Comparison of ENCODE assay signal across 22 mouse cellular contexts in the genomic region with DNA sequence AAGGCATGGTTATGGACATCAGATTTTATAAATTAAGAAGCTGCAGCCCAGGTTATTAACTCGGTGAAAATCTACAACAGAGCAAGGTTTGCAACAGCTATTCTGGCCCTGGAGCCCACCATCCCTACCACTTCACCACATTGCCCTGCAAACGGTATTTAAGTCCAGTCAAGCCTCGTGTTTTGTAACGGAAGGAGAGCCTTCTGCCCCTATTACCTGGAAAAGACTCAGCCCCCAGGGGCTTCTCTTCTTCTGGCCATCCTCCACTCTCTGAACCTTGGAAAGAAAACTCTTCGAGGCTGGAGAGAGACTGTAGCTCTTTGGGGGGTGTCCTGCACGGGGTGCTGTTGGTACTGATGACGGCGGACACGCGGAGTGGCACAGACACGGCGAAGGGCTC. TPM values are rescaled to one million over a fixed set of nuclear protein-coding genes. Genes with fewer than 3 reads are reported as not detected.
DNase-seq lines count a peak whose midpoint lies in the region; ATAC-seq and TF ChIP-seq lines count a peak whose summit lies in the region.
"Had no signal": no experiment of that assay in that cellular context is flagged by ENCODE, and none has a peak within 500 bp of the region (broad histone marks: within the 10 kb centered on the region; RNA-seq: fewer than 3 reads in every experiment).

No protein-coding gene starts in this region.

- H3K4me3 ChIP-seq in kidney, embryonic 14.5 days (ENCODE audit: low read length), result no peak overlapping the region
- no peak overlapping the region for H3K4me3 ChIP-seq in kidney, embryonic 15.5 days (replicated peaks)
- peak overlapping the region; percentile 24; the same call in 1 of the 2 replicates for H3K4me3 ChIP-seq in testis, adult 2 months (ENCODE audit: control insufficient read depth, low read depth, low read length)
- peak overlapping the region; percentile 22; the same call in 1 of the 2 replicates for H3K4me3 ChIP-seq in ES-Bruce4 (ENCODE audit: low read depth, low read length)
- H3K4me3 ChIP-seq in embryonic facial prominence, embryonic 10.5 days, result no peak overlapping the region
- no peak overlapping the region for H3K4me3 ChIP-seq in layer of hippocampus, adult 2 months
- H3K4me3 ChIP-seq: embryonic facial prominence, embryonic 12.5 days had no signal

- no peak for TF ChIP-seq CTCF in testis, adult 2 months (IDR thresholded peaks at IDR 0.05; ENCODE audit: control insufficient read depth, insufficient read depth, insufficient replicate concordance, low read depth, low read length)
- no peak for TF ChIP-seq CTCF in ES-Bruce4 (IDR thresholded peaks at IDR 0.05; ENCODE audit: low read depth, low read length)
- TF ChIP-seq CTCF in layer of hippocampus, adult 2 months (conservative IDR thresholded peaks at IDR 0.05), result no peak

- no peak overlapping the region for H3K4me2 ChIP-seq in kidney, embryonic 14.5 days (replicated peaks; ENCODE audit: low read depth, low read length)
- no peak overlapping the region for H3K4me2 ChIP-seq in kidney, embryonic 15.5 days
- H3K4me2 ChIP-seq: embryonic facial prominence, embryonic 12.5 days had no signal

- no peak for DNase-seq in testis, postnatal 10 days (ENCODE audit: low spot score)
- no peak for DNase-seq in embryonic facial prominence, embryonic 10.5 days (ENCODE audit: low spot score)
- no peak for DNase-seq in right cerebral cortex, postnatal 4 days
- DNase-seq in layer of hippocampus, adult 2 months (ENCODE audit: low spot score in 2 of 2), result no peak
- DNase-seq: adrenal gland, adult 8-10 months; adrenal gland, postnatal 14 days; adrenal gland, postnatal 36 days; cerebellum, adult 11-12 months; cerebellum, adult 2 months; cerebellum, adult 9-10 months; cerebellum, postnatal 10 days; cerebellum, postnatal 25 days had no signal

- no peak for TF ChIP-seq EP300 in ES-Bruce4 (IDR thresholded peaks at IDR 0.05; ENCODE audit: insufficient read depth, low read depth, low read length)

- no peaks in the 10 kb centered on the region for H3K4me1 ChIP-seq in kidney, embryonic 14.5 days (ENCODE audit: control insufficient read depth, insufficient read depth, low read length)
- H3K4me1 ChIP-seq in kidney, embryonic 15.5 days, result no peaks in the 10 kb centered on the region
- no peaks in the 10 kb centered on the region; the same call in 1 of the 2 replicates for H3K4me1 ChIP-seq in testis, adult 2 months (ENCODE audit: control insufficient read depth, insufficient read depth, low read length)
- peaks cover 3% of the 10 kb centered on the region for H3K4me1 ChIP-seq in ES-Bruce4 (ENCODE audit: control insufficient read depth, insufficient read depth, low read length)
- H3K4me1 ChIP-seq in embryonic facial prominence, embryonic 10.5 days, result peaks cover 10% of the 10 kb centered on the region; the same call in 1 of the 2 replicates

- no peaks in the 10 kb centered on the region for H3K27me3 ChIP-seq in kidney, embryonic 14.5 days (ENCODE audit: control insufficient read depth, insufficient read depth, low read length)
- no peaks in the 10 kb centered on the region for H3K27me3 ChIP-seq in kidney, embryonic 15.5 days
- no peaks in the 10 kb centered on the region for H3K27me3 ChIP-seq in testis, adult 2 months (ENCODE audit: control insufficient read depth, insufficient read depth, low read length)
- no peaks in the 10 kb centered on the region for H3K27me3 ChIP-seq in ES-Bruce4 (ENCODE audit: control insufficient read depth, insufficient read depth, low read length, poor library complexity, severe bottlenecking)
- no peaks in the 10 kb centered on the region for H3K27me3 ChIP-seq in embryonic facial prominence, embryonic 10.5 days (replicated peaks; ENCODE audit: low read depth, poor library complexity, severe bottlenecking)
- H3K27me3 ChIP-seq: embryonic facial prominence, embryonic 12.5 days; Patski had no signal

- ATAC-seq in kidney, embryonic 14.5 days (ENCODE audit: low FRiP score, low TSS enrichment), result 0 out of 2 replicates have a peak, but pooled peaks have one; percentile 20
- no peak for ATAC-seq in kidney, embryonic 15.5 days (replicated peaks; ENCODE audit: low FRiP score)
- ATAC-seq: activated CD4-positive, CD25-positive, alpha-beta regulatory T cell, adult 4 months; forebrain, embryonic 14.5 days; forebrain, embryonic 16.5 days; Patski had no signal

- no peak for TF ChIP-seq POLR2A in testis, adult 2 months (IDR thresholded peaks at IDR 0.05; ENCODE audit: control insufficient read depth, low read depth, low read length)
- no peak for TF ChIP-seq POLR2A in ES-Bruce4 (IDR thresholded peaks at IDR 0.05; ENCODE audit: insufficient read depth, low read length)

- H3K9me3 ChIP-seq in kidney, embryonic 14.5 days (ENCODE audit: control insufficient read depth, low read length), result peaks cover 4% of the 10 kb centered on the region; the same call in 1 of the 2 replicates
- H3K9me3 ChIP-seq in kidney, embryonic 15.5 days (replicated peaks), result peaks cover 3% of the 10 kb centered on the region; the same call in 1 of the 2 replicates
- peaks cover 5% of the 10 kb centered on the region; the same call in 1 of the 2 replicates for H3K9me3 ChIP-seq in ES-Bruce4 (replicated peaks; ENCODE audit: control insufficient read depth, insufficient read depth, low read length, poor library complexity, severe bottlenecking)
- H3K9me3 ChIP-seq in embryonic facial prominence, embryonic 10.5 days, result peaks cover 9% of the 10 kb centered on the region; the same call in 1 of the 2 replicates

- no peak overlapping the region for H3K27ac ChIP-seq in kidney, embryonic 14.5 days (ENCODE audit: low read depth, low read length)
- H3K27ac ChIP-seq in kidney, embryonic 15.5 days, result no peak overlapping the region
- no peak overlapping the region for H3K27ac ChIP-seq in testis, adult 2 months (ENCODE audit: control insufficient read depth, insufficient read depth, low read depth, low read length)
- H3K27ac ChIP-seq in ES-Bruce4 (ENCODE audit: insufficient read depth, low read length), result no peak overlapping the region
- H3K27ac ChIP-seq in embryonic facial prominence, embryonic 10.5 days (replicated peaks), result 0 out of 2 replicates have a peak overlapping the region, but pooled peaks have one; percentile 40
- no peak overlapping the region for H3K27ac ChIP-seq in layer of hippocampus, adult 2 months
- H3K27ac ChIP-seq: embryonic facial prominence, embryonic 12.5 days had no signal

- peaks cover 4% of the 10 kb centered on the region; the same call in 1 of the 2 replicates for H3K36me3 ChIP-seq in kidney, embryonic 14.5 days (ENCODE audit: control insufficient read depth, insufficient read depth, low read length)
- H3K36me3 ChIP-seq in kidney, embryonic 15.5 days, result peaks cover 43% of the 10 kb centered on the region
- no peaks in the 10 kb centered on the region for H3K36me3 ChIP-seq in testis, adult 2 months (ENCODE audit: control insufficient read depth, insufficient read depth, low read length)
- H3K36me3 ChIP-seq in ES-Bruce4 (ENCODE audit: control insufficient read depth, insufficient read depth, low read length, poor library complexity, severe bottlenecking), result no peaks in the 10 kb centered on the region
- peaks cover 78% of the 10 kb centered on the region for H3K36me3 ChIP-seq in embryonic facial prominence, embryonic 10.5 days (replicated peaks)
- H3K36me3 ChIP-seq: G1E had no signal

- WGBS in kidney, embryonic 14.5 days, result 81% methylated on average over 12 of the region's 12 CpGs
- 82% methylated on average over 12 of the region's 12 CpGs for WGBS in kidney, embryonic 15.5 days
- 77% methylated on average over 12 of the region's 12 CpGs for WGBS in embryonic facial prominence, embryonic 10.5 days

- H3K9ac ChIP-seq in kidney, embryonic 14.5 days (ENCODE audit: low read depth, low read length), result no peak overlapping the region
- no peak overlapping the region for H3K9ac ChIP-seq in kidney, embryonic 15.5 days
- no peak overlapping the region for H3K9ac ChIP-seq in ES-Bruce4 (ENCODE audit: low read depth, poor library complexity, severe bottlenecking)
- H3K9ac ChIP-seq: embryonic facial prominence, embryonic 12.5 days had no signal

RNA-seq across cellular contexts. Expression of a gene that starts 50.2 kb away (rescaled TPM):
- 90.5 and 121 TPM in 2 replicates for polyA plus RNA-seq in kidney, embryonic 14.5 days (2014; fragmentation: Nextera tagmentation; extraction: Ambion mirVana)
- 118 and 125 TPM in 2 replicates for polyA plus RNA-seq in kidney, embryonic 15.5 days (2015; fragmentation: Nextera tagmentation; extraction: Ambion mirVana)
- 43.7 and 45.1 TPM in 2 replicates for polyA plus RNA-seq in testis, adult 2 months (2012; rRNA removed)
- polyA plus RNA-seq in ES-Bruce4 (2011; ENCODE audit: insufficient read depth, insufficient read length, low read depth, missing spikeins), result 165 and 186 TPM in 2 replicates
- polyA plus RNA-seq in embryonic facial prominence, embryonic 10.5 days (2016; fragmentation: Nextera tagmentation; extraction: Ambion mirVana), result 96.2 and 114 TPM in 2 replicates
- total RNA-seq in layer of hippocampus, adult 2 months (2021), result 10 to 100 TPM; 20.4 to 23.2 TPM

RNA-seq across cellular contexts. Expression of a gene that starts 58.6 kb away (rescaled TPM):
- polyA plus RNA-seq in kidney, embryonic 14.5 days (2014; fragmentation: Nextera tagmentation; extraction: Ambion mirVana), result 50.9 and 63.5 TPM in 2 replicates
- 58.0 and 60.6 TPM in 2 replicates for polyA plus RNA-seq in kidney, embryonic 15.5 days (2015; fragmentation: Nextera tagmentation; extraction: Ambion mirVana)
- polyA plus RNA-seq in testis, adult 2 months (2012; rRNA removed), result 3.9 and 4.3 TPM in 2 replicates
- 90.1 and 99.5 TPM in 2 replicates for polyA plus RNA-seq in ES-Bruce4 (2011; ENCODE audit: insufficient read depth, insufficient read length, low read depth, missing spikeins)
- 72.6 and 76.9 TPM in 2 replicates for polyA plus RNA-seq in embryonic facial prominence, embryonic 10.5 days (2016; fragmentation: Nextera tagmentation; extraction: Ambion mirVana)
- total RNA-seq in layer of hippocampus, adult 2 months (2021), result 10 to 100 TPM; 49.3 to 52.3 TPM

Comparison
In these comparisons a context has a peak if more than half of its experiments do, and no peak if none do; other contexts are left out.
1. H3K4me3 ChIP-seq: peak in testis, adult 2 months (single experiment) and ES-Bruce4 (single experiment); none in kidney, embryonic 14.5 days (single experiment), kidney, embryonic 15.5 days (single experiment), embryonic facial prominence, embryonic 10.5 days (single experiment) and layer of hippocampus, adult 2 months (single experiment).